Mouse (Mus musculus): Measurements from ENCODE around the gene Rmnd5b.

DNA sequence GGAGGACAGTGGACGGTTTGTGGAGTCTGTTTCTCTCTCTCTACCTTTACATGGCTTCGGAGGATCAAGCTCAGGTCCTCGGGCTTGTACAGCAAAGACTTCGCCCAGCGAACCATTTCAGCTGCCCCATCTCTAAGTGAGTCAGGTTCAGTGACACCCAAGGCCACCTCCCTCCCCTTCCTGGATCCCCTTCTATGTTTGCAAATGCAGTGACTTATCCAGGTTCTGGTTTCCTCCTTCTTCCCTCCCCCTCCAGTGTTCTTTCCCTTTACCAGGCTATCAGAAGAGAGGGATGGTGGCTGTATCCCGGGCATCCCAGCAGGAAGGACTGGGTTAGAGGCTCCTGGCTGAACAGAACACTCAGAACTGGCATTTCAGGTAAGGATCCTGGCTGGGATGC is 18.0 kb upstream of the Rmnd5b start:
- no peak for TF ChIP-seq POLR2A (IDR thresholded peaks at IDR 0.05; ENCODE audit: low read depth, low read length)
- TF ChIP-seq CTCF (conservative IDR thresholded peaks at IDR 0.05; ENCODE audit: insufficient read depth, insufficient read length, low read depth, low read length) = no peak

Data from kidney, adult 2 months (tissue).